Mouse (Mus musculus): ENCODE measurements around the gene Tpd52l2. TPM values are rescaled to one million over a fixed set of nuclear protein-coding genes. Genes with fewer than 3 reads are reported as not detected.

The Tpd52l2 gene
- total RNA-seq, 2 experiments from 2014 or later: 104 to 114 TPM

- no peak for DNase-seq
These were observed 40.6 kb downstream of the Tpd52l2 start for GRCm38 (mm10) chr2:181537444-181538047.

GRCm38 (mm10) chr2:181541761-181542380 lies 44.9 kb downstream of the Tpd52l2 start:
- no peak for DNase-seq

- DNase-seq: no peak
These were observed 49.2 kb downstream of the Tpd52l2 start for GRCm38 (mm10) chr2:181546142-181546541.

- DNase-seq: no peak
These were observed 51.3 kb downstream of the Tpd52l2 start for GRCm38 (mm10) chr2:181548227-181548626.

- DNase-seq: no peak
These were observed 51.7 kb downstream of the Tpd52l2 start for GRCm38 (mm10) chr2:181548682-181549081.

GRCm38 (mm10) chr2:181550233-181550632 lies 53.3 kb downstream of the Tpd52l2 start:
- DNase-seq: no peak

- no peak for DNase-seq
These were observed 56.8 kb downstream of the Tpd52l2 start for GRCm38 (mm10) chr2:181553772-181554171.

- no peak for DNase-seq
These were observed 70.4 kb downstream of the Tpd52l2 start for GRCm38 (mm10) chr2:181567338-181567737.

Other genes with a start within 250 kb of the Tpd52l2 start
- gene Gmeb2, start 209.1 kb upstream of the Tpd52l2 start, total RNA-seq (2021): 10 to 100 TPM; 14.5 to 22.0 TPM
- 10 to 100 TPM; 10.3 to 11.7 TPM for gene Stmn3, start 182.6 kb upstream of the Tpd52l2 start, total RNA-seq (2021)
- 10 to 100 TPM; 26.5 to 32.1 TPM for gene Rtel1, start 177.4 kb upstream of the Tpd52l2 start, total RNA-seq (2021)
- 10 to 100 TPM; 34.8 to 47.3 TPM for gene Zgpat, start 132.2 kb upstream of the Tpd52l2 start, total RNA-seq (2021)
- gene Arfrp1, start 131.7 kb upstream of the Tpd52l2 start, total RNA-seq (2021): 10 to 100 TPM; 38.9 to 45.5 TPM
- gene Lime1, start 117.1 kb upstream of the Tpd52l2 start, total RNA-seq (2021): 10 to 100 TPM; 13.4 to 18.1 TPM
- 10 to 100 TPM; 16.7 to 17.5 TPM for gene Zbtb46, start 37.7 kb upstream of the Tpd52l2 start, total RNA-seq (2021)
- gene Abhd16b, start 3.9 kb upstream of the Tpd52l2 start, total RNA-seq (2021): not detected
- 10 to 100 TPM; 92.9 to 93.7 TPM for gene Dnajc5, start 23.3 kb downstream of the Tpd52l2 start, total RNA-seq (2021)
- gene Uckl1, start 87.8 kb downstream of the Tpd52l2 start, total RNA-seq (2021): 10 to 100 TPM; 77.0 to 79.8 TPM
- 10 to 100 TPM; 61.8 to 66.9 TPM for gene Prpf6, start 94.7 kb downstream of the Tpd52l2 start, total RNA-seq (2021)
- 10 to 100 TPM; 43.1 to 61.3 TPM for gene Zfp512b, start 95.7 kb downstream of the Tpd52l2 start, total RNA-seq (2021)
- 10 to 100 TPM; 13.8 to 14.7 TPM for gene Samd10, start 102.1 kb downstream of the Tpd52l2 start, total RNA-seq (2021)
- under 1 TPM in 1 of 2 experiments, not detected in 1; 0.43 TPM for gene Gm29797, start 159.9 kb downstream of the Tpd52l2 start, total RNA-seq (2021)
- gene Sox18, start 174.5 kb downstream of the Tpd52l2 start, total RNA-seq (2021): 10 to 100 TPM; 21.9 to 34.6 TPM
- gene Tcea2, start 183.2 kb downstream of the Tpd52l2 start, total RNA-seq (2021): 1 to 10 TPM; 5.8 to 7.0 TPM
- gene Rgs19, start 196.8 kb downstream of the Tpd52l2 start, total RNA-seq (2021): 10 to 100 TPM; 24.7 to 25.6 TPM
- gene Lkaaear1, start 201.3 kb downstream of the Tpd52l2 start, total RNA-seq (2021): not detected
- gene Oprl1, start 217.9 kb downstream of the Tpd52l2 start, total RNA-seq (2021): 1 to 10 TPM in 1 of 2 experiments, under 1 TPM in 1; 0.63 to 1.3 TPM